Mouse (Mus musculus) midbrain, embryonic 16.5 days (tissue): ENCODE data around the gene Phldb3. TPM values are rescaled to one million over a fixed set of nuclear protein-coding genes. Genes with fewer than 3 reads are reported as not detected.

Experiments used
- ATAC-seq: fragments of 200-750 bp; cut with Nextera tagmentation; 2 replicates; pipeline ENCODE4 v1.8.0; 2017; ENCODE audit warnings: moderate TSS enrichment
- H3K27ac ChIP-seq: fragments of 300-500 bp; sonication (generic); 2 replicates; pipeline ENCODE4 v1.5.1; 2014; ENCODE audit warnings: mild to moderate bottlenecking, low read length, mixed read lengths
- H3K27me3 ChIP-seq: fragments of 300-500 bp; sonication (generic); 2 replicates; pipeline ENCODE4 v1.6.1; 2014; ENCODE audit warnings: low read depth, low read length, mixed read lengths; ENCODE audit not compliant: control insufficient read depth, insufficient read depth
- H3K36me3 ChIP-seq: fragments of 300-500 bp; sonication (generic); 2 replicates; pipeline ENCODE4 v1.6.1; 2014; ENCODE audit warnings: mild to moderate bottlenecking, low read length, moderate library complexity, mixed read lengths; ENCODE audit not compliant: control insufficient read depth, insufficient read depth
- H3K4me1 ChIP-seq: fragments of 300-500 bp; sonication (generic); 2 replicates; pipeline ENCODE4 v1.6.1; 2014; ENCODE audit warnings: mild to moderate bottlenecking, low read length, mixed read lengths; ENCODE audit not compliant: control insufficient read depth, insufficient read depth
- H3K4me2 ChIP-seq: fragments of 300-500 bp; sonication (generic); 2 replicates; pipeline ENCODE4 v1.6.1; 2014; ENCODE audit warnings: mild to moderate bottlenecking, low read length, mixed read lengths
- H3K4me3 ChIP-seq: fragments of 300-500 bp; sonication (generic); 2 replicates; pipeline ENCODE4 v1.5.1; 2014; ENCODE audit warnings: low read depth, mild to moderate bottlenecking, low read length, moderate library complexity, mixed read lengths
- H3K9ac ChIP-seq: fragments of 300-500 bp; sonication (generic); 2 replicates; pipeline ENCODE4 v1.6.1; 2014; ENCODE audit warnings: low read depth, low read length, mixed read lengths
- H3K9me3 ChIP-seq: fragments of 300-500 bp; sonication (generic); replicated peaks from 2 replicates; pipeline ENCODE4 v1.6.1; 2014; ENCODE audit warnings: mild to moderate bottlenecking, low read length, mixed read lengths; ENCODE audit not compliant: control insufficient read depth, poor library complexity, severe bottlenecking
- WGBS: fragments of 180-500 bp; shearing (Covaris S2); extraction: QIAGEN DNeasy Blood & Tissue Kit; methylation state at CpG from one replicate; pipeline ENCODE4 v1.1.7; 2014; 5-methylcytosine and 5-hydroxymethylcytosine counted together
- polyA plus RNA-seq: library from polyadenylated mRNA; unstranded; fragments of >200 nt; fragmentation: Nextera tagmentation; extraction: Ambion mirVana; gene quantifications from 2 replicates; pipeline ENCODE4 v1.2.1, GENCODE M21; 2015

Phldb3 gene
- polyA plus RNA-seq, 1 experiment from 2014 or later: not detected

GRCm38 (mm10) chr7:24572455-24572854 is 38.1 kb upstream of the Phldb3 start:
- H3K27me3 ChIP-seq: no peaks in the 10 kb centered on the region
- WGBS: 54% methylated on average over 5 of the region's 5 CpGs
- H3K36me3 ChIP-seq: peaks cover 13% of the 10 kb centered on the region
- no peak for ATAC-seq
- no peaks in the 10 kb centered on the region for H3K9me3 ChIP-seq
- H3K9ac ChIP-seq: no peak overlapping the region
- no peak overlapping the region for H3K4me3 ChIP-seq
- H3K4me1 ChIP-seq: no peaks in the 10 kb centered on the region
- H3K4me2 ChIP-seq: no peak overlapping the region
- H3K27ac ChIP-seq: no peak overlapping the region

GRCm38 (mm10) chr7:24574224-24574796 is 36.3 kb upstream of the Phldb3 start:
- no peak overlapping the region for H3K9ac ChIP-seq
- H3K4me2 ChIP-seq: no peak overlapping the region
- ATAC-seq: no peak
- WGBS: 69% methylated on average over 12 of the region's 12 CpGs
- H3K36me3 ChIP-seq: peaks cover 2% of the 10 kb centered on the region; the same call in 1 of the 2 replicates
- no peaks in the 10 kb centered on the region for H3K27me3 ChIP-seq
- H3K4me1 ChIP-seq: no peaks in the 10 kb centered on the region
- no peaks in the 10 kb centered on the region for H3K9me3 ChIP-seq
- no peak overlapping the region for H3K4me3 ChIP-seq
- H3K27ac ChIP-seq: no peak overlapping the region

GRCm38 (mm10) chr7:24577811-24578210 is 32.8 kb upstream of the Phldb3 start:
- Histone ChIP-seq H3K4me2 (no peak overlapping the region), H3K36me3 (no peaks in the 10 kb centered on the region), H3K27me3 (no peaks in the 10 kb centered on the region), H3K9ac (no peak overlapping the region), H3K4me3 (no peak overlapping the region), H3K4me1 (no peaks in the 10 kb centered on the region), H3K9me3 (no peaks in the 10 kb centered on the region), H3K27ac (no peak overlapping the region)
- ATAC-seq: no peak
- 89% methylated on average over 10 of the region's 10 CpGs for WGBS

GRCm38 (mm10) chr7:24584876-24585275 is 25.7 kb upstream of the Phldb3 start:
- Histone ChIP-seq H3K36me3 (no peaks in the 10 kb centered on the region), H3K27ac (no peak overlapping the region), H3K9me3 (0 out of 2 replicates have a peak, but pooled peaks cover 3% of the 10 kb centered on the region), H3K4me3 (no peak overlapping the region), H3K4me1 (peaks cover 10% of the 10 kb centered on the region), H3K27me3 (peaks cover 11% of the 10 kb centered on the region), H3K4me2 (no peak overlapping the region), H3K9ac (no peak overlapping the region)
- 88% methylated on average over 6 of the region's 6 CpGs for WGBS
- no peak for ATAC-seq

- Histone ChIP-seq H3K36me3 (no peaks in the 10 kb centered on the region), H3K9ac (0 out of 2 replicates have a peak overlapping the region, but pooled peaks have one; percentile 38), H3K27ac (no peak overlapping the region), H3K9me3 (0 out of 2 replicates have a peak, but pooled peaks cover 3% of the 10 kb centered on the region), H3K4me3 (no peak overlapping the region), H3K4me2 (peak overlapping the region; percentile 8), H3K4me1 (peaks cover 10% of the 10 kb centered on the region), H3K27me3 (peaks cover 11% of the 10 kb centered on the region)
- ATAC-seq: 0 out of 2 replicates have a peak, but pooled peaks have one; percentile 7
- 37% methylated on average over 15 of the region's 16 CpGs for WGBS
Measured at GRCm38 (mm10) chr7:24585995-24586394, 24.6 kb upstream of the Phldb3 start.

GRCm38 (mm10) chr7:24586828-24587227 is 23.7 kb upstream of the Phldb3 start:
- peak overlapping the region; percentile 78; the same call in 1 of the 2 replicates for H3K27ac ChIP-seq
- ATAC-seq: peak; percentile 68

GRCm38 (mm10) chr7:24587330-24588105 is 23.0 kb upstream of the Phldb3 start, which contains the start of the genes Ethe1 and Zfp575:
Gene Ethe1, plus strand, starts transcription at chr7:24587543.
Gene Zfp575, minus strand, starts transcription at chr7:24587641.
- Histone ChIP-seq H3K27ac (peak within 1 kb of the TSS; percentile 78), H3K9me3 (0 out of 2 replicates have a peak, but pooled peaks cover 3% of the 10 kb centered on the region), H3K4me1 (peaks cover 10% of the 10 kb centered on the region), H3K27me3 (peaks cover 11% of the 10 kb centered on the region), H3K4me2 (peak within 1 kb of the TSS; percentile 61), H3K9ac (peak within 1 kb of the TSS; percentile 83), H3K36me3 (no peaks in the 10 kb centered on the region), H3K4me3 (peak within 1 kb of the TSS; percentile 61)
- WGBS: 5% methylated on average over 30 of the region's 30 CpGs
- ATAC-seq: peak; percentile 78

More at GRCm38 (mm10) chr7:24586828-24587227, 23.7 kb upstream of the Phldb3 start:
- H3K4me1 ChIP-seq: peaks cover 10% of the 10 kb centered on the region
- H3K9ac ChIP-seq: peak overlapping the region; percentile 83
- peak overlapping the region; percentile 61 for H3K4me3 ChIP-seq
- peaks cover 11% of the 10 kb centered on the region for H3K27me3 ChIP-seq
- no peaks in the 10 kb centered on the region for H3K36me3 ChIP-seq
- H3K4me2 ChIP-seq: peak overlapping the region; percentile 61
- WGBS: 11% methylated on average over 8 of the region's 8 CpGs
- 0 out of 2 replicates have a peak, but pooled peaks cover 3% of the 10 kb centered on the region for H3K9me3 ChIP-seq

- Histone ChIP-seq H3K36me3 (no peaks in the 10 kb centered on the region), H3K4me2 (no peak overlapping the region), H3K4me1 (peaks cover 17% of the 10 kb centered on the region), H3K9me3 (0 out of 2 replicates have a peak, but pooled peaks cover 3% of the 10 kb centered on the region), H3K4me3 (no peak overlapping the region), H3K27me3 (peaks cover 11% of the 10 kb centered on the region), H3K9ac (no peak overlapping the region), H3K27ac (no peak overlapping the region)
- WGBS: 89% methylated on average over 13 of the region's 13 CpGs
- ATAC-seq: no peak
Measured at GRCm38 (mm10) chr7:24588336-24588735, 22.2 kb upstream of the Phldb3 start.

GRCm38 (mm10) chr7:24591735-24592134 is 18.8 kb upstream of the Phldb3 start:
- Histone ChIP-seq H3K9ac (no peak overlapping the region), H3K36me3 (no peaks in the 10 kb centered on the region), H3K27me3 (peaks cover 5% of the 10 kb centered on the region; the same call in 1 of the 2 replicates), H3K9me3 (no peaks in the 10 kb centered on the region), H3K4me2 (no peak overlapping the region), H3K4me1 (peaks cover 24% of the 10 kb centered on the region), H3K27ac (no peak overlapping the region), H3K4me3 (no peak overlapping the region)
- no peak for ATAC-seq
- WGBS: 74% methylated on average over 5 of the region's 5 CpGs
